Mouse (Mus musculus): ENCODE data around the gene Lrfn3.

DNA sequence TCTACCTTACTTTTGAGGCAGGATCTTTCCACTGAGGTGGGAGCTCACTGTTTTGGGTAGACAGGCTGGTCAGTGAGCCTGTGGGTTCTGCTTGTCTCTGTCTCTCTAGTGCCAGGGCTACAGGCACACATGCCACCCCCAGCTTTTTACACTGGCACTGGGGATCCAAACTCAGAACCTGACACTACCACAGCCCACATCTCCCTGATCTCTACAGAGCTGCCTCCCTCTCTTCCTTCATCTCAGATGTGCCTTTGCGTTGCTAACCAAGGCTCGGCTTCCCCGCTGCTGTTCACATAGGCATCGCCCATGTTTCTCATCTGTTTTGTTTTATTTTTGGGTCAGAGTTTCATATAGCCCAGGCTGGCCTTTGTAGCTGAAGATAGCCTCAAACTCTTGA, 31.1 kb upstream of the Lrfn3 start:
- TF ChIP-seq POLR2A (IDR thresholded peaks at IDR 0.05; ENCODE audit: insufficient read depth, low read depth, low read length), result no peak
- no peak for TF ChIP-seq CTCF (IDR thresholded peaks at IDR 0.05; ENCODE audit: insufficient read depth, low read depth, low read length)
